ENCODE assay signal across 11 mouse cellular contexts in the genomic region with DNA sequence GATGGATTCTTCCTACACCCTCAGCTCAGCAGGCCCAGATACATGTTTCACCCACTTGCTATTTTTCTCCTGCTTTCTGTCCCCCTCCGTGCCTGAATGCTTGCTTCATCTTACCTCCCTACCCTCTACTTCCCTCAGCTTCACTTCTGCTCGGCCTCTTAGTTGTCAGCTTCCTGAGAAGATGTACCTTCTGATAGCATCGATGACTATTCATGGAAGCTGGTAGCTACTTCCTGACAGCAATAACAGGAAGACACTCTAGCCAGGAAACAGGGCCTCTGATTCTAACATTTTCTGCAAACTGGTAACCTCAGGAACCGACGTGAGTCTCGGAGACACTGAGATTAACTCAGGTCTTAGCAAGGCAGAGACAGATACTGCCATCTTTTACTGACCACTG. TPM values are rescaled to one million over a fixed set of nuclear protein-coding genes. Genes with fewer than 3 reads are reported as not detected.
A peak's percentile ranks its signal among the peaks of the same experiment; 100 is the strongest.
DNase-seq lines count a peak whose midpoint lies in the region; ATAC-seq and TF ChIP-seq lines count a peak whose summit lies in the region.
"Had no signal": no experiment of that assay in that cellular context is flagged by ENCODE, and none has a peak within 500 bp of the region (broad histone marks: within the 10 kb centered on the region; RNA-seq: fewer than 3 reads in every experiment).

No protein-coding gene starts in this region.

- peaks cover 4% of the 10 kb centered on the region for H3K4me1 ChIP-seq in heart, embryonic 16.5 days (ENCODE audit: control insufficient read depth, insufficient read depth, low read length)
- peaks cover 74 to 76% of the 10 kb centered on the region in 2 experiments for H3K4me1 ChIP-seq in liver, embryonic 14.5 days (replicated peaks; ENCODE audit: control insufficient read depth in 2 of 2, insufficient read depth in 2 of 2, low read length in 1 of 2)
- H3K4me1 ChIP-seq: stomach, embryonic 15.5 days had no signal

- no peak for ATAC-seq in heart, embryonic 16.5 days (replicated peaks; ENCODE audit: extremely low read depth, insufficient read depth, low FRiP score)
- no peak for ATAC-seq in liver, embryonic 14.5 days (ENCODE audit: insufficient read depth)

- intact Hi-C loops in heart, postnatal 36 days (cut with DNase I), result no loop called here

- H3K27ac ChIP-seq in heart, embryonic 16.5 days (ENCODE audit: low read length), result peak overlapping the region; percentile 17; the same call in 1 of the 2 replicates
- peak overlapping the region; percentile 100 for H3K27ac ChIP-seq in liver, embryonic 14.5 days
- H3K27ac ChIP-seq: embryonic facial prominence, embryonic 12.5 days; limb, embryonic 13.5 days had no signal

- H3K27me3 ChIP-seq in heart, embryonic 16.5 days (ENCODE audit: control insufficient read depth, insufficient read depth, low read length), result no peaks in the 10 kb centered on the region
- H3K27me3 ChIP-seq in liver, embryonic 14.5 days (ENCODE audit: control insufficient read depth, insufficient read depth, low read length), result no peaks in the 10 kb centered on the region
- H3K27me3 ChIP-seq: embryonic facial prominence, embryonic 12.5 days; limb, embryonic 13.5 days; stomach, embryonic 15.5 days had no signal

- no peak overlapping the region for H3K4me2 ChIP-seq in heart, embryonic 16.5 days (ENCODE audit: low read depth, low read length)
- H3K4me2 ChIP-seq in liver, embryonic 14.5 days (ENCODE audit: low read depth), result peak overlapping the region; percentile 35
- H3K4me2 ChIP-seq: embryonic facial prominence, embryonic 12.5 days; limb, embryonic 13.5 days; stomach, embryonic 15.5 days had no signal

- no peak overlapping the region for H3K9ac ChIP-seq in heart, embryonic 16.5 days (ENCODE audit: low read length)
- H3K9ac ChIP-seq in liver, embryonic 14.5 days (replicated peaks), result peak overlapping the region; percentile 56
- H3K9ac ChIP-seq: embryonic facial prominence, embryonic 12.5 days; limb, embryonic 13.5 days; stomach, embryonic 15.5 days had no signal

- DNase-seq in heart, postnatal 36 days, result no peak
- peak; percentile 35 for DNase-seq in thymus, postnatal 14 days
- no peak for DNase-seq in thymus, postnatal 10 days (ENCODE audit: low spot score in 2 of 2)
- no peak for DNase-seq in liver, embryonic 14.5 days (ENCODE audit: low read depth in 3 of 3, low spot score in 3 of 3)
- no peak for DNase-seq in cerebellum, postnatal 36 days
- no peak for DNase-seq in cerebellum, adult 18-20 months
- DNase-seq in frontal cortex, postnatal 14 days (ENCODE audit: low spot score in 2 of 2), result no peak

- WGBS in heart, embryonic 16.5 days, result 46% methylated on average over 6 of the region's 6 CpGs
- 12% methylated on average over 6 of the region's 6 CpGs for WGBS in liver, embryonic 14.5 days (ENCODE audit: insufficient replicate concordance)

- H3K36me3 ChIP-seq in heart, embryonic 16.5 days (ENCODE audit: control insufficient read depth, insufficient read depth), result no peaks in the 10 kb centered on the region
- H3K36me3 ChIP-seq in liver, embryonic 14.5 days (replicated peaks; ENCODE audit: control insufficient read depth, insufficient read depth, low read depth), result no peaks in the 10 kb centered on the region
- H3K36me3 ChIP-seq: embryonic facial prominence, embryonic 12.5 days; limb, embryonic 13.5 days; stomach, embryonic 15.5 days had no signal

- TF ChIP-seq CTCF in liver, embryonic 14.5 days (IDR thresholded peaks at IDR 0.05; ENCODE audit: low read depth), result no peak

- TF ChIP-seq EP300 in liver, embryonic 14.5 days (IDR thresholded peaks at IDR 0.05; ENCODE audit: low read depth), result no peak

- H3K9me3 ChIP-seq in heart, embryonic 16.5 days (replicated peaks; ENCODE audit: control insufficient read depth, low read length), result no peaks in the 10 kb centered on the region
- H3K9me3 ChIP-seq in liver, embryonic 14.5 days (ENCODE audit: control insufficient read depth, low read length), result no peaks in the 10 kb centered on the region
- H3K9me3 ChIP-seq: embryonic facial prominence, embryonic 12.5 days; limb, embryonic 13.5 days; stomach, embryonic 15.5 days had no signal

- no peak overlapping the region for H3K4me3 ChIP-seq in heart, embryonic 16.5 days (ENCODE audit: low read length)
- no peak overlapping the region for H3K4me3 ChIP-seq in liver, embryonic 14.5 days (ENCODE audit: insufficient read depth in 1 of 2, low read depth in 2 of 2, low read length in 2 of 2)
- H3K4me3 ChIP-seq: embryonic facial prominence, embryonic 12.5 days; limb, embryonic 13.5 days; stomach, embryonic 15.5 days had no signal

RNA-seq across cellular contexts. Expression of gene Cd47, which starts 1.5 kb away (rescaled TPM):
- polyA plus RNA-seq in heart, embryonic 16.5 days (2015; fragmentation: Nextera tagmentation; extraction: Ambion mirVana), result 76.3 and 93.0 TPM in 2 replicates
- total RNA-seq in heart, postnatal 36 days (2021), result 10 to 100 TPM; 82.9 to 83.0 TPM
- 54.3 and 82.5 TPM in 2 replicates for polyA plus RNA-seq in liver, embryonic 14.5 days (2012; rRNA removed)
- 331 and 345 TPM in 2 replicates for polyA plus RNA-seq in liver, embryonic 14.5 days (2014; fragmentation: Nextera tagmentation; extraction: Ambion mirVana)
